Mouse (Mus musculus) spleen, postnatal 0 days (tissue): ENCODE data around the gene Cyp4a14. TPM values are rescaled to one million over a fixed set of nuclear protein-coding genes. Genes with fewer than 3 reads are reported as not detected.

Experiments
- polyA plus RNA-seq: library from polyadenylated mRNA; unstranded; fragments of >200 nt; fragmentation: Nextera tagmentation; extraction: Ambion mirVana; gene quantifications from 2 replicates; pipeline ENCODE4 v1.2.1, GENCODE M21; 2015

The Cyp4a14 gene
- polyA plus RNA-seq: 0.24 and 0.32 TPM in 2 replicates

DNA sequence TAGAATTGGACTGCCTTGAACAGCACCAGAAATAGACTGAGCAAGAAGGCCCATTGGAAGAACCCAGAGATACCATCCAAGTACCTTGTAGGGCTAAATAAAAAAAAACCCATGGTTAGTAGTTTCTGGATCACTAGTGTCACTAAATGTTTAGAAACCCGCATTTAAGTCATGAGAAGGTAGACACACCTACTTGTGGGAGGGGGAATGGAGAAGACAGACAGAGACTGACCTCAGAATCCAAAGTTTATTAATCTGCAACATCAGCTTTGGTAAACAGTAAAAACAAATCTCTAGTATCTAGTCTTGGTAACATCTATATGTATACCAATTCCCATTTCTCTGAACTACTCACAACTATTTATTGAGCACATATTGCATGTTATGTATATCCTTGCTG is at the start of gene Cyp4a14:
Gene Cyp4a14 (minus strand): TSS at position 142 of the 400 bp plus-strand sequence.

DNA sequence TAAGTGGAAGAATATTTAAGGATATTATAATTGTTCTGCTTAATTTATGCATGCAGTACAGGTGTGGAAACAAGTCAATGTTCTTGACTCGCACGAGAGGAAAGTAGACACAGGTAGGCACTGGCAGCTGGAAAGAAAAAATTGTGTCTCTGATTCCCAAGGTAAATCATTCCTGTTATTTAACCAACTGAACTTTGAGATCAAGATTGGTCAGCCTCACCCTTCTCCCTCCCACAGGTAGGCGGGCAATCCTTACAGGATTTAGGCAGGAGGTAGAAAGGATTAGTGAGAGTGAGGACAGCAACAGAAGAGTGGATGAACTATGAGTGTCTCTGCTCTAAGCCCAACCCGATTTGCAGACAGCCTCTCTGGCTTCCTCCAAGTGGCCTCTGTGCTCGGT is 22.1 kb upstream of the Cyp4a14 start, which contains the start of gene Cyp4a10:
Gene Cyp4a10 (plus strand): TSS at position 265 of the 400 bp plus-strand sequence.

DNA sequence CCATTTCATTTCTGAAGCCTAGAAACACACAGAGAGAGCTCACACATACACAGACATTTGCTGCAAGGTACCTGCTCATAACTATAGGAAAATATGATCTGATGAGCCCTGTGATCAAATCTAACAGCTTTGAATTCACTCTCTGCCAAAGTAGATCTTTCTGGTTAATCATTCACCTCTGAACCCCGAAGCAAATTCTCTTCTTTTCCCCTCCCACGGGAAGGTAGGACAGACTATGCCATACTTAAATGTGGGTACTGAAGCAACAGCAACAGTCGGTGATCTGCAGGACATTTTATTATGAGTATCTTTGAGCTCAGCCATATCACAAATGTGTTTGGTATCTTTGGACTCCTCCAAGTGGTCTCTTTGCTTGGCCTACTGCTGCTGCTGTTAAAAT is 43.6 kb downstream of the Cyp4a14 start, which contains the start of gene Cyp4a30b:
Gene Cyp4a30b (plus strand): TSS at position 301 of the 400 bp plus-strand sequence.

Other genes starting within 250 kb of the Cyp4a14 start
- gene Cyp4a12a, start 197.1 kb downstream of the Cyp4a14 start, polyA plus RNA-seq: not detected in 2 replicates
- not detected in 2 replicates for gene Cyp4a12b, start 84.5 kb downstream of the Cyp4a14 start, polyA plus RNA-seq
- not detected in 2 replicates for gene Cyp4a30b, start 43.5 kb downstream of the Cyp4a14 start, polyA plus RNA-seq
- gene Cyp4a10, start 22.1 kb upstream of the Cyp4a14 start, polyA plus RNA-seq: 0.16 and 0.17 TPM in 2 replicates
- gene Cyp4a31, start 67.5 kb upstream of the Cyp4a14 start, polyA plus RNA-seq: 0.25 and 0.32 TPM in 2 replicates
- gene Cyp4a32, start 104.8 kb upstream of the Cyp4a14 start, polyA plus RNA-seq: not detected in 2 replicates
- 0.42 and 0.46 TPM in 2 replicates for gene Cyp4b1, start 151.6 kb upstream of the Cyp4a14 start, polyA plus RNA-seq
- 16.4 and 16.8 TPM in 2 replicates for gene Efcab14, start 241.6 kb upstream of the Cyp4a14 start, polyA plus RNA-seq